Mouse (Mus musculus): ENCODE measurements around the gene Ms4a4c.
"Not testable (repeated sequence)": the region's sequence is repeated elsewhere in the genome, so short reads cannot be mapped to it uniquely, and the experiment has no call there.

Ms4a4c gene

DNA sequence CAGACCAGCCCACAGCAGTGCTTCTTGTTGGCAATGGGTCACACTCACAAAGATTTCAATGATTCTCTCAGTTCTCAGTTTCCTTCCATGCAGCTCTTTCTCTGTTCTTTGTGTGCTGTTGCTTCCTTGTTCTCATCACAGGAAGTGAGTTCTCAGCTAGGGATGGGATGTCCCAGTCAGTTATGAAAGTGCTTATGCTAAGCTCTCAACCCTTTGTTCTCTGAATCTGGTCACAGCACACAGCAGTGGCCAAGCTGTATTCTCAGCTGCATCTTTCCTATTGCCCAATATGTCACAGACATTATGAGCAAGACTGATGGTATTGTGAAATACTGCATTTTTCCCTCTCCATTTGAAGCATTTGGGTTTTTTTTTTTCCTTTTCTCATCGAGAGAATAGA is 60.2 kb downstream of the Ms4a4c start:
- DNase-seq (ENCODE audit: low spot score in 2 of 2) = not testable (repeated sequence)

DNA sequence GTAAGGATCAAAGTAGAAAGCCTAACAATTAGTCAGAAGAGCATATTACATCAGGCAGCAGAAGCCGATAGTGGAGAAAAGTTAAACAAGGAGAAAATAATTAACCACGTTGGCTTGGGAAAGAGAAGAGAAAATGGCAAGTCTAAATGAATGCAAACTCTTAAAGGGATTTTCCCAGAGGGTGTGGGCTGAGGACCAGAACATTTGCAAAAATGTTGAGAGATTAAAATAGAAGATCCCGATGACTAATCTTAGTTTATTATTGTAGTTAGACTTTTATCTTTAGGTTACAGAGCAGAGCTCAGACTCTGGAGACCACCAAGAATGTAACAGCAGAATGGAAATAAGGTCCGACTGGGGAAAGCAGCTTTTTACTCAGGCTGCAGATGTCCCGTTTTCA is 61.9 kb downstream of the Ms4a4c start:
- DNase-seq (ENCODE audit: low spot score in 2 of 2) = no peak

DNA sequence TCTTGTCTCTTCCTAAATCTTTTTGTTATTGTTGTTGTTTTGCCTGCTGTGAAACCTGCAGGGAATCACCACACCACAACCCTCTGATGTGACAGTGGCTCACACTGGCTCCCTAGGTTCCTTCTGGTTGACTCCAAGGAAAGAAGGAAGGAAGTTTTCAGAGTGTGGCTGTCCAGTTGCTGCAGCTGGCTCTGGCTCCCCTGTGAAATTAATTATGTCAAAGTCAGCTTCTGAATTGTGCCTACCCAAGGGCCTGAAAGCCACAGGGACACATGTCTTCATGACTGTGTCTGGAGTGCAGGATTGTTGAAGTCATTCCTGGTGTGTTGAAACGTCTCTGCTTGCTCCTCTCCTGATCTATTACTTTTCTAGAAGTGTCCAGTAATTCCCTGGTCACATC is 63.8 kb downstream of the Ms4a4c start:
- DNase-seq (ENCODE audit: low spot score in 2 of 2) = not testable (repeated sequence)

DNA sequence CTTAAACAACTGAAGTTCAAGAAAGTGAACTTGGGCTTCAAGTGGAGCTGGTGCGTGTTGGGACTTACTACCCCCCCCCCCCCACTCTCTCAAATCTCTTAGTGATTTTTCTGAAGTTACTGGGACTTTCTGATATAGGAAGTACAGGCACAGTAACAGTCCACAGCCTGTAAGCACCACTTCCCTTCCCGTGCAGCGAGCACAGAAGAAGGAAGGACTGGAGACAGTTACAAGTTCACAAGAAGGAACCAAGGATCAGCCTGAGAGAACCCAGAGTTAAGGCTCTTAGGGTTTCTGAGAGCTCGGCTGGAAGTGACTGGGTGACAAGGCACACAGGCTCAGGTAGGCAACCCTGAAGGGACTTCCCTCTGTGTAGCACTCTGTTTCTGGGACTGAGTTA is 64.6 kb downstream of the Ms4a4c start, which contains the start of gene Ms4a6c:
Ms4a6c (plus strand) TSS at position 152 of the 400 bp plus-strand sequence.
- not testable (repeated sequence) for DNase-seq (ENCODE audit: low spot score in 2 of 2)

Measured in frontal cortex, postnatal 25 days (tissue).